Mouse (Mus musculus): Measurements from ENCODE around the gene Ntm. TPM values are rescaled to one million over a fixed set of nuclear protein-coding genes. Genes with fewer than 3 reads are reported as not detected.

The Ntm gene
- total and polyA plus RNA-seq, 3 experiments, result not detected

DNA sequence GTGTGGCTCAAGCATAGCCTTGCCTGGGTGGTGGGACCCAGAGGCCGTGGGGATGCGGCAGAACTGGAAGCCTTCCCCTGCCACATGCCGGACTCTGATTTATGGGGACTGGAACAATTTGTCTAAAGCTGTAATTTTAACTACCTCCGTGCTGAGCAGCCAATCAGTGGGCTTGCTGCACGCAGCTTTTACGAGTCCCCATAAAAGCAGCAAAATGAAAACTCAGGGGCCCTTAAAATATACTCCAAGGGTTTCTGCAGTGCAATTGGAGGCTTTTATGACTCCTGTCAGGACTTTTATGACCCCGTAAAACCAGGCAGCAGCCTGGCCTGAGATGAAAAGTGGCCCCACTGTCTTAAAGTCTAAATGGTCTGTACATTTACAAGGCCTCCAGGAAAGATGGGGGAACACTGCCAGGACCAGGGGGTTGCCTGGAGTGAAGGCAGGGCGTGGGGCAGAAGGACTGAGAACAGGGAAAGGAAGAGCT lies 644.2 kb downstream of the Ntm start:
- no peaks in the 10 kb centered on the region for H3K27me3 ChIP-seq (ENCODE audit: control insufficient read depth in 1 of 2, insufficient read depth in 2 of 2, low read length in 2 of 2)
- H3K4me3 ChIP-seq (ENCODE audit: control insufficient read depth in 1 of 2, insufficient read depth in 1 of 2, low read depth in 2 of 2, low read length in 2 of 2), result no peak overlapping the region
- no peak for TF ChIP-seq ZNF384 (IDR thresholded peaks at IDR 0.05; ENCODE audit: low read depth, low read length)
- TF ChIP-seq POLR2A (IDR thresholded peaks at IDR 0.05; ENCODE audit: control insufficient read depth in 1 of 2, insufficient read depth in 1 of 2, low read depth in 1 of 2, low read length in 2 of 2, poor library complexity in 1 of 2), result no peak
- TF ChIP-seq BHLHE40 (IDR thresholded peaks at IDR 0.05; ENCODE audit: borderline replicate concordance, low read depth, low read length), result no peak
- no peak for TF ChIP-seq MEF2A (IDR thresholded peaks at IDR 0.05; ENCODE audit: extremely low read depth, insufficient replicate concordance, low read depth, low read length, poor library complexity, severe bottlenecking)
- TF ChIP-seq UBTF (IDR thresholded peaks at IDR 0.05; ENCODE audit: borderline replicate concordance, insufficient read depth, low read depth, low read length), result no peak
- TF ChIP-seq JUND (IDR thresholded peaks at IDR 0.05; ENCODE audit: low read depth, low read length), result no peak
- TF ChIP-seq RAD21 (IDR thresholded peaks at IDR 0.05; ENCODE audit: low read depth, low read length), result no peak
- TF ChIP-seq MYC (IDR thresholded peaks at IDR 0.05; ENCODE audit: low read depth, low read length), result no peak
- no peak for TF ChIP-seq USF2 (IDR thresholded peaks at IDR 0.05; ENCODE audit: borderline replicate concordance in 1 of 2, insufficient read depth in 1 of 2, low read depth in 1 of 2, low read length in 2 of 2)
- no peak for TF ChIP-seq CHD2 (IDR thresholded peaks at IDR 0.05; ENCODE audit: low read length)
- no peak for TF ChIP-seq USF1 (IDR thresholded peaks at IDR 0.05; ENCODE audit: low read depth, low read length)
- no peak for TF ChIP-seq TCF12 (IDR thresholded peaks at IDR 0.05; ENCODE audit: low read depth, low read length)
- TF ChIP-seq HCFC1 (IDR thresholded peaks at IDR 0.05; ENCODE audit: low read depth, low read length), result no peak
- no peak for TF ChIP-seq TAL1 (IDR thresholded peaks at IDR 0.05; ENCODE audit: low read length)
- H3K9me3 ChIP-seq (replicated peaks; ENCODE audit: insufficient read depth, low read length), result no peaks in the 10 kb centered on the region
- DNase-seq (ENCODE audit: low read depth, low spot score), result no peak
- H3K9ac ChIP-seq (ENCODE audit: control insufficient read depth, low read depth, low read length, poor library complexity, severe bottlenecking), result no peak overlapping the region
- no peaks in the 10 kb centered on the region for H3K4me1 ChIP-seq (ENCODE audit: control insufficient read depth in 1 of 2, insufficient read depth in 2 of 2, low read length in 2 of 2)
- no peaks in the 10 kb centered on the region for H3K36me3 ChIP-seq (ENCODE audit: control insufficient read depth in 1 of 2, insufficient read depth in 2 of 2, low read length in 2 of 2)
- no peaks in the 10 kb centered on the region for H3K79me2 ChIP-seq (ENCODE audit: control insufficient read depth, insufficient read depth, low read length, poor library complexity)
- no peak overlapping the region for H3K27ac ChIP-seq (ENCODE audit: control insufficient read depth, low read depth, low read length)

DNA sequence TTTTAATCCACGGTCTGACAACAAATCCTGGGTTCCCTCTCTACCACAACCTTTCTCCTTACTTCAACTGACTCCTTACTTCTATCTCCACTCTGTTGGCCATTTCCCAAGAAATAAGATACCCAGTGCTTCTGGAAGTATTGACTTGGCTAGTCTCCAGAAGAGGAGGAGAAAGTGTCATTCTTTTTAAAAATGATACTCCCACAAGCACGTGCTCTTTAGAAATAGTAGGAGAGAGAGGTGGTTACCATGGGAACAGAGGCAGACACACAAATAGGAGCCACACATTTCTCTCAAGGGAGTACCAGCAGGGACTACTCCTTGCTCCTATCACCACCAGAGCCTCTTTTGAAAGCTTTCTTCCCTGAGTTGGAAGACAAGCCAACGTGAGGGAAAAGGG lies 645.3 kb downstream of the Ntm start:
- H3K27ac ChIP-seq (ENCODE audit: control insufficient read depth, low read depth, low read length), result no peak overlapping the region
- no peak for DNase-seq (ENCODE audit: low read depth, low spot score)
- no peaks in the 10 kb centered on the region for H3K79me2 ChIP-seq (ENCODE audit: control insufficient read depth, insufficient read depth, low read length, poor library complexity)
- TF ChIP-seq POLR2AphosphoS5 (IDR thresholded peaks at IDR 0.05; ENCODE audit: borderline replicate concordance, low read depth, low read length), result no peak
- TF ChIP-seq CHD2 (IDR thresholded peaks at IDR 0.05; ENCODE audit: low read length), result no peak
- no peak for TF ChIP-seq ZNF384 (IDR thresholded peaks at IDR 0.05; ENCODE audit: low read depth, low read length)
- no peak for TF ChIP-seq POLR2AphosphoS2 (IDR thresholded peaks at IDR 0.05; ENCODE audit: low read length)
- no peak for TF ChIP-seq MYC (IDR thresholded peaks at IDR 0.05; ENCODE audit: low read depth, low read length)
- TF ChIP-seq ETS1 (IDR thresholded peaks at IDR 0.05; ENCODE audit: low read depth, low read length), result no peak
- TF ChIP-seq NELFE (IDR thresholded peaks at IDR 0.05; ENCODE audit: low read depth, low read length), result no peak
- no peak for TF ChIP-seq TBP (IDR thresholded peaks at IDR 0.05; ENCODE audit: low read depth, low read length)
- TF ChIP-seq CHD1 (IDR thresholded peaks at IDR 0.05; ENCODE audit: low read depth, low read length), result no peak
- no peak for TF ChIP-seq NRF1 (IDR thresholded peaks at IDR 0.05; ENCODE audit: insufficient read depth, low read depth, low read length, poor library complexity, severe bottlenecking)
- no peak for TF ChIP-seq SMC3 (IDR thresholded peaks at IDR 0.05; ENCODE audit: low read depth, low read length)
- no peaks in the 10 kb centered on the region for H3K4me1 ChIP-seq (ENCODE audit: control insufficient read depth in 1 of 2, insufficient read depth in 2 of 2, low read length in 2 of 2)
- H3K27me3 ChIP-seq (ENCODE audit: control insufficient read depth in 1 of 2, insufficient read depth in 2 of 2, low read length in 2 of 2), result no peaks in the 10 kb centered on the region
- H3K9ac ChIP-seq (ENCODE audit: control insufficient read depth, low read depth, low read length, poor library complexity, severe bottlenecking), result no peak overlapping the region
- H3K4me3 ChIP-seq (ENCODE audit: control insufficient read depth in 1 of 2, insufficient read depth in 1 of 2, low read depth in 2 of 2, low read length in 2 of 2), result no peak overlapping the region
- no peaks in the 10 kb centered on the region for H3K36me3 ChIP-seq (ENCODE audit: control insufficient read depth in 1 of 2, insufficient read depth in 2 of 2, low read length in 2 of 2)
- no peaks in the 10 kb centered on the region for H3K9me3 ChIP-seq (replicated peaks; ENCODE audit: insufficient read depth, low read length)

Data from MEL (cell line).